Mouse (Mus musculus) liver, adult 10 weeks (tissue): ENCODE measurements around the gene Fkbp6. TPM values are rescaled to one million over a fixed set of nuclear protein-coding genes. Genes with fewer than 3 reads are reported as not detected.

Experiments used
- polyA plus RNA-seq: library from polyadenylated mRNA; stranded (reverse); fragments of 350-450 nt; fragmentation: Illumina TruSeq; extraction: RNeasy Lipid Tissue Mini Kit (QIAGEN cat#74804); gene quantifications from one replicate; pipeline ENCODE4 v1.2.3, GENCODE M21; 2014; ENCODE audit warnings: low read depth, low replicate concordance

The Fkbp6 gene
- polyA plus RNA-seq = not detected

GRCm38 (mm10) chr5:135349862-135350261, at the start of gene Fkbp6:
Fkbp6 (minus strand) TSS chr5:135350044.

GRCm38 (mm10) chr5:135394004-135394823, 44.4 kb upstream of the Fkbp6 start, which contains the start of gene Pom121:
Pom121 (minus strand) TSS chr5:135394546.

DNA sequence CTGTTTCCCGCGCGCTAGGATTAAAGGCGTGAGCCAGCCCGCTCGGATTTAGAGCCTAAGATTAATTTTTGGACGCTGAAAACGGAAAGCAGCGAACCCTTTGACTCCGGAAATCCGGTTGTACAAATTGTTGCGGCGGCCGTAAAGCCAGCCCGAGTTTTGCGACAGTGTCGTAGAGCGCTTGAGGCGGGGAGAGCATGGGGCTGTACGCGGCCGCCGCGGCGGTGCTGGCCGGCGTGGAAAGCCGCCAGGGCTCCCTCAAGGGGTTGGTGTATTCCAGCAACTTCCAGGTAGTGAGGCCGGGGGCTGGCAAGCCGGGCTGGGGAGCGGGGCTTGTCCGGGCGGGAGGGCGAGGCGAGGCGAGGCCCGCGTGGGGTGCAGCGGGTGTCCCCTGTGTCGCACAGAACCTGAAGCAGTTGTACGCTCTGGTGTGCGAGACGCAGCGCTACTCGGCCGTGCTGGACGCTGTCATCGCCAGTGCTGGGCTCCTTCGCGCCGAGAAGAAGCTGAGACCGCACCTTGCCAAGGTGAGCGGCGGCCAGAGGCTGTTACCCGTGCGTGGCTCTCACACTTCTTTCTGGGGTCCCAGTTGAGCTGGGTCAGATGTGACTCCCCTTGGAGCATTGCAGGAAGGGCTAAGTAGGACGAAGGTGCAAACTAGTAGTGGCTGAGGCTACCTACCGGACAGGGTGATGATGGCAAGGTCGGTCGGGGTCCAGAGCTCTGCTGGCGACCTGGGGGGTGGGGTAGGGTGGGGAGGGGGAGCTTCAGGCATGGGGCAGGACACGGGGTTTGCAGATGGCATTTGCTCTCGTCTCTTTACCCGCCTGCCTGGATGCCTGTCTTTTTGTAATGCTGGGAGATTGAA, 20.2 kb upstream of the Fkbp6 start, which contains the start of gene Nsun5:
Nsun5 (plus strand) TSS at position 167 of the 868 bp plus-strand sequence.

GRCm38 (mm10) chr5:135352995-135353394, 3.2 kb upstream of the Fkbp6 start, which contains the start of gene Trim50:
Trim50 (plus strand) TSS chr5:135353295.

GRCm38 (mm10) chr5:135251079-135251454, 98.8 kb downstream of the Fkbp6 start, which contains the start of gene Fzd9:
Fzd9 (minus strand) TSS chr5:135251230.

Other genes with a start within 250 kb of the Fkbp6 start
- gene Tbl2, start 200.4 kb downstream of the Fkbp6 start, polyA plus RNA-seq = 2.5 TPM
- 6.0 TPM for gene Bcl7b, start 181.8 kb downstream of the Fkbp6 start, polyA plus RNA-seq
- 14.2 TPM for gene Baz1b, start 162.8 kb downstream of the Fkbp6 start, polyA plus RNA-seq
- gene Fzd9, start 98.8 kb downstream of the Fkbp6 start, polyA plus RNA-seq = not detected
- not detected for gene Trim50, start 3.3 kb upstream of the Fkbp6 start, polyA plus RNA-seq
- 2.8 TPM for gene Nsun5, start 19.9 kb upstream of the Fkbp6 start, polyA plus RNA-seq
- gene Pom121, start 44.5 kb upstream of the Fkbp6 start, polyA plus RNA-seq = 1.3 TPM
- 2.4 TPM for gene Hip1, start 195.1 kb upstream of the Fkbp6 start, polyA plus RNA-seq
- gene Ccl26, start 213.5 kb upstream of the Fkbp6 start, polyA plus RNA-seq = not detected
- 0.90 TPM for gene Ccl24, start 223.0 kb upstream of the Fkbp6 start, polyA plus RNA-seq